Mouse (Mus musculus) liver, embryonic 11.5 days (tissue): Measurements from ENCODE around the gene Phlda3. TPM values are rescaled to one million over a fixed set of nuclear protein-coding genes. Genes with fewer than 3 reads are reported as not detected.

Source experiments
- ATAC-seq: fragments of 200-750 bp; cut with Nextera tagmentation; replicated peaks from 2 replicates; pipeline ENCODE4 v1.8.0; 2017; ENCODE audit warnings: moderate number of reproducible peaks, mild to moderate bottlenecking, moderate TSS enrichment, moderate library complexity; ENCODE audit not compliant: low FRiP score
- DNase-seq: peaks from one replicate; pipeline ENCODE4 v3.0.0-alpha.2; 2017; ENCODE audit warnings: low spot score
- H3K27ac ChIP-seq: fragments of 300-500 bp; sonication (generic); 2 replicates; pipeline ENCODE4 v1.5.1; 2014; ENCODE audit warnings: mild to moderate bottlenecking, low read depth, low read length, control low read depth
- H3K27me3 ChIP-seq: fragments of 300-500 bp; sonication (generic); replicated peaks from 2 replicates; pipeline ENCODE4 v1.6.1; 2014; ENCODE audit warnings: low read length, mixed read lengths; ENCODE audit not compliant: control insufficient read depth, insufficient read depth
- H3K36me3 ChIP-seq: fragments of 300-500 bp; sonication (generic); 2 replicates; pipeline ENCODE4 v1.6.1; 2014; ENCODE audit warnings: mild to moderate bottlenecking, low read length, moderate library complexity, mixed read lengths; ENCODE audit not compliant: control insufficient read depth, insufficient read depth
- H3K4me1 ChIP-seq: fragments of 300-500 bp; sonication (generic); replicated peaks from 2 replicates; pipeline ENCODE4 v1.6.1; 2014; ENCODE audit warnings: low read length, mixed read lengths; ENCODE audit not compliant: control insufficient read depth, insufficient read depth
- H3K4me2 ChIP-seq: fragments of 300-500 bp; sonication (generic); 2 replicates; pipeline ENCODE4 v1.6.1; 2014; ENCODE audit warnings: mild to moderate bottlenecking, control low read depth, moderate library complexity
- H3K4me3 ChIP-seq: fragments of 300-500 bp; sonication (generic); 2 replicates; pipeline ENCODE4 v1.5.1; 2014; ENCODE audit warnings: low read depth, low read length, control low read depth
- H3K9ac ChIP-seq: fragments of 300-500 bp; sonication (generic); 2 replicates; pipeline ENCODE4 v1.6.1; 2014; ENCODE audit warnings: low read depth, low read length, control low read depth
- H3K9me3 ChIP-seq: fragments of 300-500 bp; sonication (generic); 2 replicates; pipeline ENCODE4 v1.6.1; 2016; ENCODE audit warnings: low read length, inconsistent platforms, mixed read lengths; ENCODE audit not compliant: control insufficient read depth
- WGBS: fragments of 180-500 bp; shearing (Covaris S2); extraction: QIAGEN DNeasy Blood & Tissue Kit; methylation state at CpG from one replicate; pipeline ENCODE4 v1.1.7; 2014; 5-methylcytosine and 5-hydroxymethylcytosine counted together
- polyA plus RNA-seq: library from polyadenylated mRNA; unstranded; fragments of >200 nt; fragmentation: Nextera tagmentation; extraction: Ambion mirVana; gene quantifications from 2 replicates; pipeline ENCODE4 v1.2.1, GENCODE M21; 2014

Gene Phlda3
- polyA plus RNA-seq, 1 experiment from 2014 or later: 22.5 TPM

- no peaks in the 10 kb centered on the region for H3K9me3 ChIP-seq
- ATAC-seq: no peak
- H3K4me2 ChIP-seq: no peak overlapping the region
- H3K27ac ChIP-seq: no peak overlapping the region
- no peak overlapping the region for H3K9ac ChIP-seq
- no peak for DNase-seq
- peaks cover 2% of the 10 kb centered on the region; the same call in 1 of the 2 replicates for H3K4me1 ChIP-seq
- no peak overlapping the region for H3K4me3 ChIP-seq
- 54% methylated on average over 2 of the region's 2 CpGs for WGBS
- H3K36me3 ChIP-seq: no peaks in the 10 kb centered on the region
- H3K27me3 ChIP-seq: no peaks in the 10 kb centered on the region; the same call in none of the 2 replicates
These were observed 44.3 kb downstream of the Phlda3 start for GRCm38 (mm10) chr1:135810180-135810579.

GRCm38 (mm10) chr1:135811016-135811646 is 45.2 kb downstream of the Phlda3 start:
- H3K27me3 ChIP-seq: peaks cover 1% of the 10 kb centered on the region
- H3K4me1 ChIP-seq: peaks cover 2% of the 10 kb centered on the region; the same call in 1 of the 2 replicates
- no peak overlapping the region for H3K9ac ChIP-seq
- H3K4me2 ChIP-seq: no peak overlapping the region
- H3K4me3 ChIP-seq: no peak overlapping the region
- 32% methylated on average over 7 of the region's 7 CpGs for WGBS
- H3K36me3 ChIP-seq: no peaks in the 10 kb centered on the region
- ATAC-seq (peak; percentile 64; the same call in 1 of the 2 replicates), DNase-seq (peak; percentile 73)
- H3K9me3 ChIP-seq: no peaks in the 10 kb centered on the region
- no peak overlapping the region for H3K27ac ChIP-seq

DNA sequence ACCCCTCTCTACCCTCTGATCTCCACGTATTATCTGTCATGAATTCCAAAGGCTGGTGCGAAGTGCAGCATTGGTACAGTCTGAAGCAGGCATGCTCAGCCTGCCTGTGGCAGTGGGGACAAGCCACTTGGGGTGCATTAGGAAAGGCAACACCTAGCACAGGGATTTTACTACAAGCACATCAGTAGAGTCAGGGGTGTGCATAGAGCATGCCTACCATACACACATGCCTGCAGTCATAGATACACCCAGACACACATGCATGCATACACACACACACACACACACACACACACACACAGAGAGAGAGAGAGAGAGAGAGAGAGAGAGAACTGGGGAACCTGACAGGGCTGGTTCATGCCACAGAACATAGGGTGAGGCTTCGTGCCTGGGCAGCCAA is 46.3 kb downstream of the Phlda3 start:
- Histone ChIP-seq H3K36me3 (no peaks in the 10 kb centered on the region), H3K4me3 (no peak overlapping the region), H3K9ac (no peak overlapping the region), H3K9me3 (no peaks in the 10 kb centered on the region), H3K4me2 (no peak overlapping the region), H3K27me3 (peaks cover 12% of the 10 kb centered on the region), H3K27ac (no peak overlapping the region), H3K4me1 (peaks cover 2% of the 10 kb centered on the region; the same call in 1 of the 2 replicates)
- DNase-seq (no peak), ATAC-seq (no peak)
- WGBS: 80% methylated on average over 3 of the region's 3 CpGs

DNA sequence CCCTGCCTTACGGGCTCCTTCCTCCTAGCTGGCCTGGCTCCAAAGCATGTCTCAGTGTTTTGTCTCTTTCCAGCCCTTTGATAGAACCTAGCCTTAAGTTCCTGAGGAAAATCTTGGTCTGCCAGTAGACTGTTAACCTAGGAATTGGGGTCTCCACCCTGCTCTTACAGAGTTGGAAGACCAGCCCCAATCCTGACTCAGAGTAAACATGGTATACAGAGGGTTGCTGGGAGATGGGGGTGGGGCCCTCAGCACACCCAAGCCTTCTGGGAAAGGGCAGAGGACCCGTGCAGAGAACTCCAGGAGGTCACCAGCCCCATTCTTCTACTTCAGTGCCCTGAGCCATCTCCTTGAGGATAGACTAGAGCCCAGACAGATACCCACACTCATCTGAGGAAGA is 46.7 kb downstream of the Phlda3 start:
- no peak for ATAC-seq
- 54% methylated on average over 2 of the region's 2 CpGs for WGBS
- no peak for DNase-seq
- H3K36me3 ChIP-seq: no peaks in the 10 kb centered on the region
- no peak overlapping the region for H3K9ac ChIP-seq
- peaks cover 16% of the 10 kb centered on the region for H3K27me3 ChIP-seq
- H3K9me3 ChIP-seq: no peaks in the 10 kb centered on the region
- peaks cover 2% of the 10 kb centered on the region; the same call in 1 of the 2 replicates for H3K4me1 ChIP-seq
- no peak overlapping the region for H3K27ac ChIP-seq
- no peak overlapping the region for H3K4me2 ChIP-seq
- H3K4me3 ChIP-seq: no peak overlapping the region

GRCm38 (mm10) chr1:135813071-135813470 is 47.2 kb downstream of the Phlda3 start:
- H3K36me3 ChIP-seq: no peaks in the 10 kb centered on the region
- H3K9me3 ChIP-seq: no peaks in the 10 kb centered on the region
- H3K4me2 ChIP-seq: no peak overlapping the region
- H3K4me1 ChIP-seq: peaks cover 2% of the 10 kb centered on the region; the same call in 1 of the 2 replicates
- DNase-seq (no peak), ATAC-seq (no peak)
- no peak overlapping the region for H3K4me3 ChIP-seq
- no peak overlapping the region for H3K27ac ChIP-seq
- H3K27me3 ChIP-seq: peaks cover 20% of the 10 kb centered on the region
- H3K9ac ChIP-seq: no peak overlapping the region
- 59% methylated on average over 4 of the region's 4 CpGs for WGBS

GRCm38 (mm10) chr1:135813687-135814395 is 47.9 kb downstream of the Phlda3 start:
- ATAC-seq (no peak), DNase-seq (no peak)
- Histone ChIP-seq H3K4me2 (no peak overlapping the region), H3K9me3 (no peaks in the 10 kb centered on the region), H3K36me3 (no peaks in the 10 kb centered on the region), H3K27ac (no peak overlapping the region), H3K9ac (no peak overlapping the region), H3K4me1 (peaks cover 7% of the 10 kb centered on the region), H3K27me3 (peaks cover 28% of the 10 kb centered on the region), H3K4me3 (no peak overlapping the region)
- 76% methylated on average over 5 of the region's 5 CpGs for WGBS

DNA sequence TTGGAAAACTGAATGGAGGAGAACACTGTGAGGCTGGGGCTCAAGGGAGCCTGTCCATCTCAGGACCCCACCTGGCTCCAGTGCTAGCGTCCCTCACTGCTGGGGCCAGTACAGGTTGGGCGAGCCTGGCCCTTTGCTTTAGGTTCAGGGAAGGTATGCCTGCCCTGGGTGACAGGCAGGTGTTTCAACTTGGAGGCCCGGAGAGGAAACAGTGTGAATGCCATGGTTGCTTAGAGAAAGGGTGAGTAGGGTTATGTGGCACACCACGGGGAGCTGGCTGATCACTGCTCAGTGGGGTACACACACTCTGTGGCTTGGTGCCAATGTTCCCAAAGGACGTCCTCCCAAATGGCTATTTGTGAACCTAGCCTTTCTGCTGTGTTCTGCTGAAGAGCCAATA is 48.6 kb downstream of the Phlda3 start:
- Histone ChIP-seq H3K27ac (no peak overlapping the region), H3K27me3 (peaks cover 35% of the 10 kb centered on the region), H3K4me2 (no peak overlapping the region), H3K4me1 (peaks cover 7% of the 10 kb centered on the region), H3K4me3 (no peak overlapping the region), H3K36me3 (no peaks in the 10 kb centered on the region), H3K9me3 (no peaks in the 10 kb centered on the region), H3K9ac (no peak overlapping the region)
- DNase-seq: no peak
- 71% methylated on average over 5 of the region's 5 CpGs for WGBS
- no peak for ATAC-seq

GRCm38 (mm10) chr1:135817595-135817994 is 51.7 kb downstream of the Phlda3 start:
- Histone ChIP-seq H3K4me3 (no peak overlapping the region), H3K27me3 (peaks cover 62% of the 10 kb centered on the region), H3K4me2 (no peak overlapping the region), H3K36me3 (no peaks in the 10 kb centered on the region), H3K4me1 (peaks cover 8% of the 10 kb centered on the region), H3K9ac (no peak overlapping the region), H3K9me3 (no peaks in the 10 kb centered on the region), H3K27ac (no peak overlapping the region)
- ATAC-seq (no peak), DNase-seq (no peak)
- 34% methylated on average over 4 of the region's 4 CpGs for WGBS
